Mouse (Mus musculus): Measurements from ENCODE around the gene Cab39l.
"Not testable (repeated sequence)": the region's sequence is repeated elsewhere in the genome, so short reads cannot be mapped to it uniquely, and the experiment has no call there.

Gene Cab39l

GRCm38 (mm10) chr14:59440558-59441471 is at the start of gene Cab39l, which contains the start of gene Setdb2:
Gene Cab39l, plus strand, starts transcription at chr14:59440972.
Gene Setdb2, minus strand, starts transcription at chr14:59440884.
- peak; percentile 91 for DNase-seq

DNA sequence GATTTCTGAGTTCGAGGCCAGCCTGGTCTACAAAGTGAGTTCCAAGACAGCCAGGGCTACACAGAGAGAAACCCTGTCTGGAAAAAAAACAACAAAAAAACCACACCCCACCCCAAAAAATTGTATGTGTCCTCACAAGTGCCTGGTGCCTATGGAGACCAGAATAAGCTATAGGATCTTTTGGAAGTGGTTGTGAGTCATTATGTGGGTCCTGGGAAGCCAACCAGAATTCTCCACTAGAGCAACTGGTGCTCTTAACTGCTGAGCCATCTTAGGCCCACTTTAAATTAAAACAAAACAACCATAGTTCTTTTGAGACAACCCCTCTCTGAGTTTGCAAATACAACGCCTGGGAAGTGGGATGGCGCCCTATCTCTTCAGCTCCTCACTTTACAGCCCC is 45.5 kb upstream of the Cab39l start, which contains the start of gene Phf11c:
Gene Phf11c, minus strand, starts transcription at position 101 of the 400 bp plus-strand sequence.
- DNase-seq: no peak

DNA sequence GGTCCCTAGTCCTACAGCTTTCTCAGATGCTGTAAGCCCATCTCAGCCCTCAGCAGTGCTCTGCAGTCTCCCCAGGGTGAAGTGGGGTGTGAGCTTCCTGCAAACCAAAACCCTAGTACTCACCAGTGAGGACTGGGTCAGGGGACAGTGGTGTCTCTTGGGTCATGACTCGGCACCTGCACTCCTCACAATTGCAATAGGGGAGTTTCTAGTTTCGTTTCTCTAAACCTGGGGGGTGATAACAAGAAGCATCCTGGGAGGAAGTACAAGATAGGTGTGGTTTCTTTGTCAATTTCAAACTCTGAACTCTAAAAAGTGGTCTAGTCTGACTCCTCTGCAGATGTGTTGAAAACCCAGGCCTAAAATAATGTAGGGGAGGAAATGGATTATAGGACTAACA is 43.8 kb upstream of the Cab39l start:
- no peak for DNase-seq

DNA sequence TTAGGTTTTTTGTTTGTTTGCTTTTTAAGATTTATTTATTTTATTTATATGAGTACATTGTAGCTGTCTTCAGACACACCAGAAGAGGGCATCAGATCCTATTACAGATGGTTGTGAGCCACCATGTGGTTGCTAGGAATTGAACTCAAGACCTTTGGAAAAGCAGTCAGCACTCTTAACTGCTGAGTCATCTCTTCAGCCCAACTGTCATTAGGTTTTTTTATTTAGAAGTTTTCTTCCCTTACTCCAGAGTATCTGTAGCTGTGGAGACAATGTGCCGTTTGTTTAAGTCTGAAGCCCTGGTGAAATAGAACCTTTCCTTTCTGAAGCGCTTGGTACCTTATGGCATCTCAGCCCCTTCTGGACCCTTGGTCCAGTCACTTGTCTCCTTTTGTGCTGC is 25.8 kb upstream of the Cab39l start:
- DNase-seq: not testable (repeated sequence)

DNA sequence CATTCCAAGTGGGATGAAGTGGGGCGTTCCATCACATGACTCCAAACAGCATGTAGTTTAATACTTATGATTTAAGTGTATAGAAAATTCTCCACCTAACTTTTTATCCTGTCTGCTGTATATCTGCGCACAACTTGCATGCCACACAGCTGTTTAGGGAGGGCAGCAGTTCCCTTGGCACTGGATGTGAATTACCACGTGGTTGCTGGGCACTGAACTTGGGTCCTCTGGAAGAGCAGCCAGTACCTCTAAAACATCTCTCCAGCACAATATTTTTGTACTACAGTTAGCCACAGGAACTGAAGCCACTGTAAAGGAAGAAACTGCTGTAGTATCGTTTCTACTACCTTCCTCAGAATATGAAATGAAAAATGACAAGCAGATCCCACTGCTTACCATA is 22.6 kb upstream of the Cab39l start:
- DNase-seq: no peak

- DNase-seq: no peak
These were observed 17.7 kb upstream of the Cab39l start for GRCm38 (mm10) chr14:59422912-59423663.

DNA sequence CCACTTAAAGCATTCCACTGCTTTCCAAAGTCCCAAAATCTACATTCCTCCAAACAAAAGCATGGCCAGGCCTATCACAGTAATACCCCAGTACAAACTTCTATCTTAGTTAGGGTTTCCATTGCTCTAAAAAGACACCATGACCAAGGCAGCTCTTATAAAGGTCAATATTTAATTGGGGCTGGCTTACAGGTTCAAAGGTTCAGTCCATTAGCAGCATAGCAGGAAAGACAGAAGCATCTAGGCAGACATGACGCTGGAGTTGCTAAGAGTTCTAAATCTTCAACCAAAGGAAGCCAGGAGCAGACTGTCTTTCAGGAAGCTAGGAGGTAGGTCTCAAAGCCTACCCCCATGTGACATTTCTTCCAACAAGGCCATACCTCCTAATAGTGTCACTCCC is 10.2 kb upstream of the Cab39l start:
- DNase-seq: no peak

DNA sequence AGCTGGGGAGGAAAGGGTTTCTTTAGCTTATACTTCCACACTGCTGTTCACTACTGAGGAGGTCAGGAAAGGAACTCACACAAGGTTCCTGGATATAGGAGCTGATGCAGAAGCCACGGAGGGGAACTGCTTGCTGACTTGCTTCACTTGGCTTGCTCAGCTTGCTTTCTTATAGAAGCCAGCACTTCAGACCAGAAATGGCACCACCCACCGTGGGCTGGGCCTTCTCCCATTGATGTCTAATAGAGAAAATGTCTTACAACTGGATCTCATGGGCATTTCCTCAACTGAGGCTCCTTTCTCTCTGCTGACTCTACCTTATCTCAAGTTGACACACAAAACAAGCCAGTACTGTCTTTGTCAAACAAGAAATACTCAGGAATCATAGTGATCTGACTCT is 6.9 kb upstream of the Cab39l start:
- DNase-seq: no peak

- DNase-seq: no peak
These were observed 5.6 kb upstream of the Cab39l start for GRCm38 (mm10) chr14:59435206-59435605.

DNA sequence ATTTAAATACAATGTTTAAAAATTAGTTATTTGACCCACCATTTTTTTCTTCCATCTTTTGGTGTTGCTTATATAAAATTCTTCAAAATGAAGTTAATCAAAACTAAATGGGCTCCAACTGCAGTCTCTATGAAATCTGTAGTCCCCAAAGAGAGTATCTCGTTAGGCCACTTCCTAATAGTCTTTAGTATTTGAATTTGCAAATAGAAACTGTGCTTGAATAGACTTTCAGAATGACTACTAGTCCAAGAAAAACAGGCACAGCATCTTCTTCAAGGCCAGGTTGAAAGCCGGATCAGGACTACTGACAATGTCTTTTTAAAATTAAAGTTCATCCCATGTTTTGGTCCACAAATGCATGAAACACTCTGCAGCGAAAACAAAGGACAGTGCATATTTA is 3.4 kb upstream of the Cab39l start:
- no peak for DNase-seq

DNA sequence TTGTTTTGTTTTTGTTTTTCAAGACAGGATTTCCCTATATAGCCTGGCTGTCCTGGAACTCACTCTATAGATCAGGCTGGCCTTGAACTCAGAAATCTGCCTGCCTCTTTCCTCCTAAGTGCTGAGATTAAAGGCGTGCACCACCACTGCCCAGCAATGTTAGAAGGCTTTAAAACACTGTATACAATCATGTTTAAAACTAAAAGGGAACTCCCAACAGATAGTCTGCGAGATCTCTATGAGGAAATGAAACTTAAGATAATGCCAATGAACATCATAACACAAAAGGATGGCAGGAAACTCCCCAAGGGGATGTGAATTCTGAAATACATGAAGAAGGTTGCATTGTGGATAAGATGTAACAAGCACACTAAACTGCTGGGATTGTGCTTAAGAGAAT is 2.3 kb upstream of the Cab39l start:
- no peak for DNase-seq

DNA sequence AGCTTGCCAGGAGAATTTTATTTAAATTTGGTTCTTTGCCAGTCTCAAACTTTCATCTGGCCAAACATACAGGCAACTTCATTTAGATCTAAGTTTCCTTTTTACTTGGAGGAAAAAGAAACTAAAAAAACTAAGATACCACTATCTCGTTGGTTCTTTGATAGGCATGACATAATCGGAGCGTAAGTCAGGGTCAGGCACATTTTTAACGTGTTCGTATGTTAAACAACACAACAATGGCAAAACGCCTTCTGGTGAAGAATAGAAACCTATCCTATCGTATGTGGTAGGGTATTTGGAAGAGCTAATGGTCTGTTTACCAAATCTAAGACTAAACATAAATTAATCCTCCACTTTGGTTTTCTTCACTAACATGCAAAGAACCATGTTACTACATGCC is 733 bp upstream of the Cab39l start:
- DNase-seq: no peak

DNA sequence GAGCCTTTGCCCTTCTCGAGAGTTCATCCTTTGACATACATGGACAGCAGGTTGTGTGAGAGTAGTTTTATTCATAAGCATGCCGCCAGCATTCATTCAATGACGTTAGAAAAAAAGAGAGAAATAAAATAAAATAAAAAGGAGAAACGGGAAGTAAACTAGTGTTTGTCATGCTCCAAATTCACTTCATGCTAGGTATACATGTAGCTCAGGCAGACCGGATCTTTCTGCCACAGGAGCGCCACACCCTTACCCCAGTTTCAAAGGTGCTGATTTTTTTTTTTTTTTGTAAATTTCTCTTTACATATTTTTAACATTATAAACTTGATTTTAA is 667 bp downstream of the Cab39l start:
- no peak for DNase-seq

DNA sequence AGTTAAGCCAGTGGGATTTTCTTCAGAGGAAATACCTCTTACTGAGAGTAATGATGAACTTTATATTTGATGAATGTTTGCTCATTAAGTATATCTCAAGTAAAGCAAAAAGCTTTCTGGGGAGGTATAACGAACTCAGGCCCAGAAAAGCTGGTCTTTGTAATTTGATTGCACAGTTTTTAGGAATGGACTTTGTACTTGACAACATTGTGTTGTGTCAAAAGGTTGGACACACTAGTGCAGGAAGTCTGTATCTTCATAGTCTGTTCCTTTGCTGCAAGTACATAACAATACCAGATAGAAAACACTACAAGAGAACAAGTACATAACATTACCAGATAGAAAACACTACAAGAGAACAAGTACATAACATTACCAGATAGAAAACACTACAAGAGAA is 4.6 kb downstream of the Cab39l start:
- DNase-seq: no peak

DNA sequence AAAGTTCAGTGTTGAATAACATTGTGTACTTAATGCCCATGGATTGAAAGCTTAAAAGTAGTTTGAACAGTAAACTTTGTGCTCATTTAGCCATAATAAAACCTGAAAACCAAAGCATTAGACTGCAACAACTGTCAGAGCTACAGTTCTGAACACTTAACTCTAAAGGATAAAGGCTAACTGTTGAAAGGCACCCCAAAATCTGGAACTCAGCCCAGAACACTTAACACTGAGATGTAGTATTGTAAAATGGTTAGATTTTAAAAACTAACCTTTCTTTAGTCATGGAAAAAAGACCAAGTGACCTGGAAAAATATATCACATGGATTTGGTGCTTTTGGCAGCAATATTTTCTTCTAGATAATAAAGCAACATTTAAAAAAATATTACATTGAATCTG is 7.2 kb downstream of the Cab39l start:
- DNase-seq: no peak

DNA sequence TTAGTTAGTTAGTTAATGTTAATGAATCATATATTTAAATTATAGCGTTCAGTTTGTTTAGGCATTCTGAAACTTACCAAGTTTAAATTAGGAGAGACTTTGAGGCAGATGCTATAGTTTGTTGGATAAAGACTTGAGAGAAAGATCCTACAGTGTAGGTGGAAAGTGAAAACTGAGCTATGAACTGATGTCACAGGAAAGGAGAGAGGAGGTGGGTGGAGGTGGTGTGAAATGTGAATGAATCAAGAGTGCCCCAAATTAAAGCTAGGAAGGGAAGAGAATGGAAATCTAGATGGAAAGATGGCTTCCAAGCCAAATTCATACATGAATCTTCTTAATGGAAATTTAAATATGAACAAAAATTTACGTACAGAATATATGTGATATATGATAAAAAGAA is 25.7 kb downstream of the Cab39l start:
- DNase-seq: no peak

DNA sequence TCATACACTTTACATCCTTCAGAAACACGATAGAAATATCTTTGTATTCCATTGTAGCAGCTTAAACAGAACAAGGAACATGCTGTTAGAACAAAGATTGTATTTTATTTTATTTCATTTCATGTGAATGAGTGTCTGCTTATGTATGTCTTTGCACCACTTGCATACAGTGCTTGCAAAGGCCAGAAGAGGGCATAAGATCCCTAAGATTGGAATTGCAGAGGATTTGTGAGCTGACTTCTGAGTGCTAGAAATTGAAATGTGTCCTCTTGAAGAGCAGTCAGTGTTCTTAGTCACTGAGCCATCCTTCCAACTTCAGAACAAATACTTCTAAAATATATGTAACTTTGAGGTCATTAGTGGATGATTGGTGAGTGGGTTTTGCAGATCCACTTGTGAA is 27.0 kb downstream of the Cab39l start:
- no peak for DNase-seq

- DNase-seq: no peak
These were observed 30.0 kb downstream of the Cab39l start for GRCm38 (mm10) chr14:59470781-59471180.

- peak; percentile 7 for DNase-seq
These were observed 37.9 kb downstream of the Cab39l start for GRCm38 (mm10) chr14:59478699-59479098.

- DNase-seq: no peak
These were observed 44.6 kb downstream of the Cab39l start for GRCm38 (mm10) chr14:59485247-59485810.

DNA sequence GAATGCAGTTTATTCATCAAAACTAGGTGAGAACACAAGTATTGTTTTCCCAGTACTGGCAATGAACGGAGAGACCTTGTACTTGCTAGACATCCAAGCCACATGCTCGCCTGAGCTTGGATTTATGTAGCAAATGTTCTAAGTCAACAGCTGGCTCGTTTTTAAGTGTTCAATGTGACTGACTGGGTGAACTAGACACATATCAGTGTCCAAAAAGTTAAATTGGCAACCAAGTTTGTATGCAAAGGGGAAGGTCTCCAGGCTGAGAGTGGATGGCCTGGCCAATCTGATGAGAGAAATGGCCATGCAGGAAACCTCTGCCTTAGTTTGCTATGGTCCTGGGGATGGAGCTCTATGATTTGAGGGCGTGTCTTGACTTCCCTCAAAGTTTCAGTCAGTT is 51.6 kb downstream of the Cab39l start:
- no peak for DNase-seq

DNA sequence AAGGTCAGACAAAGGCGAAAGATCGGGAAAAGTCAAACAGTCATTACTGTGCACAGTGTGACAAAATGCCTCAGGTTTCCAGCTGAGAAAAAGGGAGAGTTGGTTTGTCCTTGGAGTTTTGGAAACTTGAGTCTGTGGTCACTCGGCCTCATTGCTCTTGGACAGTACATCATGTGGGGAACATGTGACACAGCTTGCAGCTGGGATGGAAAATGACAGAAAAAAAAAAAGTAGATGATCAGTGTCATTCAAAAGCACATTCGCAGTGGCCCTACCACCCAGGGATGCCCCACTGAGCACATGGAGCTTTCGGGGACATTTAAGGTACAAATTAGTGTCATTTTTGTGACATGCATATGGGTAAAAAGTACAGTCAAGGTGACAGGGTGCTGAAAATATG is 57.2 kb downstream of the Cab39l start:
- DNase-seq: no peak

DNA sequence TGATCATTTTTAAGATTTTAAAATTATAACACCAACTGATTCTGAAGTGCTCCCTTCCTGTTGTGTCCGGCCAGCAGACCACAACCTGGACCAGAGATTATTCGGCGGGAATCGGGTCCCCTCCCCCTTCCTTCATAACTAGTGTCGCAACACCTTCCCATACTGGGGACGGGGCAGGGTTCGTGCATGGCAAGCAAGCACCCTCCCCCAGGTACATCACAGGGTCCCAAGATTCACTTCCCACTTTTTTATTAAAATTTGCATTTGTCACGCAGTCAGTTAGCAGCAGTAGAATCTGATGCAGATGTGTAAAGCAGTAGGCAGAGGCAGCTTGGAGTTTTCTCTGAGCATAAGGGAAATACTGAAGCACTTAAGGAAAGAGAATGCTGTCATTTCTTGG is 64.1 kb downstream of the Cab39l start:
- no peak for DNase-seq

DNA sequence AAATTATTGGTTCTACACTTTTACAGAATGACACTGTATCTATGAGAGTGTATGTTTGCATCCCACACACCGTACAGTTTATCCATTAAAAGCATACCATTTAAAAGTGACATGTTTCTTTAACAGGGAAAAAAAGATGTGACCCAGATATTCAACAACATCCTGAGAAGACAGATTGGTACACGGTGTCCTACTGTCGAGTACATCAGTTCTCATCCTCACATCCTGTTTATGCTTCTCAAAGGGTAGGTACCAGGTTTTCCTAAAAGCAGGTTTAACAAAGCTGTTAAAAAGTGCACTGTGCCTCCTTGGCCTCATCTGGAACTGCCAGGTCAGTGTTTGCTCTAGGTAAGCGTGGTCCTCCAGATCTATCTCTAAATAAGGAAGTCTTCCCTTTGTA is 65.4 kb downstream of the Cab39l start:
- no peak for DNase-seq

Data from cerebellum, adult 8-10 months (tissue).